Comparison of ENCODE assay signal across 15 mouse cellular contexts in the genomic region with DNA sequence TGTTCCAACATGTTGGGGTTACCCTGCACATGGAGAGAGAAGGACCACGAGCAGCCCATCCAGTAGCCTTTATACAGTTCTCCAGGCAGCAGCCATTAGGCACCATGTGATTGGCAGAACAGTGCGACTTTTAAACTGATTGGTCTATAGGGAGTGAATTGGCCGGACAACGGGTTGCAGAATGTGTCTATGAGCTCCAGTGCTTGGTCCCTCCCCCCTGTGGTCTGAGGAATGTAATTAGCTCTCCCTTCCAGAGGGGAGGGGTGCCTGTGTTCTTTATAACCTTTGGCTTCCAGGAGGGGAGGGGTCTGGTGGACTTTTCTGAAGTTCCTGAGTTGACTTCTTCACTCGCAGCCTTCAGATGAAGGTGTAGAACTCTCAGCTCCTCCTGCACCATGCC.
"Had no signal": no experiment of that assay in that cellular context is flagged by ENCODE, and none has a peak within 500 bp of the region (broad histone marks: within the 10 kb centered on the region; RNA-seq: fewer than 3 reads in every experiment).

No protein-coding gene starts in this region.

- DNase-seq: cerebellum, adult 9-10 months; cerebellum, adult 9-11 months; cerebellum, postnatal 10 days; cerebellum, postnatal 14 days; cerebellum, postnatal 25 days; embryo, embryonic 11 days; forebrain, postnatal 0 days; gastrocnemius, adult 2 months; gastrocnemius, postnatal 10 days; gastrocnemius, postnatal 14 days; gastrocnemius, postnatal 25 days; gastrocnemius, postnatal 36 days; heart, adult 11 months; heart, adult 18-20 months; heart, adult 2 months had no signal
